Mouse (Mus musculus) lung, embryonic 15.5 days (tissue): ENCODE results near the gene Frmd5. TPM values are rescaled to one million over a fixed set of nuclear protein-coding genes. Genes with fewer than 3 reads are reported as not detected.

ENCODE experiments used
- ATAC-seq: fragments of 200-750 bp; cut with Nextera tagmentation; 2 replicates; pipeline ENCODE4 v1.8.0; 2017; ENCODE audit warnings: moderate number of reproducible peaks, borderline replicate concordance; ENCODE audit not compliant: low FRiP score, low TSS enrichment; ENCODE audit errors: extremely low read depth
- H3K27ac ChIP-seq: fragments of 300-500 bp; sonication (generic); 2 replicates; pipeline ENCODE4 v1.5.1; 2015; ENCODE audit warnings: moderate library complexity, mild to moderate bottlenecking, inconsistent platforms
- H3K27me3 ChIP-seq: fragments of 300-500 bp; sonication (generic); 2 replicates; pipeline ENCODE4 v1.6.1; 2015; ENCODE audit warnings: inconsistent platforms
- H3K36me3 ChIP-seq: fragments of 300-500 bp; sonication (generic); 2 replicates; pipeline ENCODE4 v1.6.1; 2015; ENCODE audit warnings: inconsistent platforms
- H3K4me1 ChIP-seq: fragments of 300-500 bp; sonication (generic); 2 replicates; pipeline ENCODE4 v1.6.1; 2015; ENCODE audit warnings: inconsistent platforms
- H3K4me2 ChIP-seq: fragments of 300-500 bp; sonication (generic); 2 replicates; pipeline ENCODE4 v1.6.1; 2015; ENCODE audit warnings: inconsistent platforms, mild to moderate bottlenecking, moderate library complexity
- H3K4me3 ChIP-seq: fragments of 300-500 bp; sonication (generic); 2 replicates; pipeline ENCODE4 v1.5.1; 2015; ENCODE audit warnings: mild to moderate bottlenecking, inconsistent platforms
- H3K9ac ChIP-seq: fragments of 300-500 bp; sonication (generic); 2 replicates; pipeline ENCODE4 v1.6.1; 2015; ENCODE audit warnings: inconsistent platforms
- H3K9me3 ChIP-seq: fragments of 300-500 bp; sonication (generic); 2 replicates; pipeline ENCODE4 v1.6.1; 2016; ENCODE audit warnings: inconsistent platforms
- WGBS: fragments of 180-500 bp; shearing (Covaris S2); methylation state at CpG from one replicate; pipeline ENCODE4 v1.1.7; 2015; 5-methylcytosine and 5-hydroxymethylcytosine counted together
- polyA plus RNA-seq: library from polyadenylated mRNA; unstranded; fragments of >200 nt; fragmentation: Nextera tagmentation; extraction: Ambion mirVana; gene quantifications from 2 replicates; pipeline ENCODE4 v1.2.1, GENCODE M21; 2015

The Frmd5 gene
- 3.3 and 4.1 TPM in 2 replicates for polyA plus RNA-seq

DNA sequence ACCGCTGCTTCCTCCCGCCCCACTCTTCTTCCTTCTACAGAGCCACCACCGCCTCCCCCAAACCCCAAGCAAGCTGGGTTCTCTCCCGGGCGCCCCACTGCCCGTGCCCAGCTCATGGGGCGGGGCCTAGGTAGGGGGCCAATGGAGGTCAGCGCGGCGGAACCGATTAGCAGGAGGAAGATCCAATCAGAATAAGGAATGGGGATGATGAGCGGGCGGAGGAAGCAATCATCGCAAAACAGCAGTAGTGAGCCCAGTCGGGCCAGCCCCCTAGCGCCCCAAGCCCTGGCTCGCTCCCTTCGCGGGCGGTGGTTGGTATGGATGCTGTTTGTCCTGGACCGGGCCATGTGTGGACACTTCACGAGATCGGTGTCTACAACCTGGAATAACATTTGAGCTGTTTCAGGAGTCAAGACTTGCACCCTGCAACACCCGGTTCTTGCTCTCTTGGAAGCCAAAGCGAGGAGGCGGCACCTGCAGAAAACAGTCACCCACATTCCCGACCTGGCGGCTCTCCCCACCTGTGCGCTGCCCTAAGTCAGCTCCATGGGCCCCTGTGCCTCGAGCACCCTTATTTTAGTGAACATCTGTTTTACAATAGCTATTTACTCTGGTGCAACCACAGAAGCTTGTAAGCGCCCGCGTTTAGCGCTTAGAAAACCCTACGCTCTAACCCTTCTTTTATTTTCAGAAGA is at the start of gene Frmd5:
TSS of gene Frmd5 (minus strand) at position 129 of the 695 bp plus-strand sequence.
- H3K27me3 ChIP-seq = peaks cover 46% of the 10 kb centered on the region
- peak; percentile 96 for ATAC-seq
- WGBS = under 1% methylated on average over 35 of the region's 35 CpGs

GRCm38 (mm10) chr2:121853974-121854373 is 47.1 kb upstream of the Frmd5 start:
- WGBS = 54% methylated on average over 3 of the region's 3 CpGs
- no peaks in the 10 kb centered on the region for H3K36me3 ChIP-seq
- no peak for ATAC-seq

More for the DNA sequence above, at the start of gene Frmd5:
- Histone ChIP-seq H3K4me1 (peaks cover 12% of the 10 kb centered on the region), H3K9me3 (no peaks in the 10 kb centered on the region), H3K27ac (peak within 1 kb of the TSS; percentile 61), H3K36me3 (no peaks in the 10 kb centered on the region), H3K4me2 (peak within 1 kb of the TSS; percentile 93), H3K9ac (peak within 1 kb of the TSS; percentile 42), H3K4me3 (peak within 1 kb of the TSS; percentile 66)

GRCm38 (mm10) chr2:121852045-121852444 is 45.2 kb upstream of the Frmd5 start:
- H3K27ac ChIP-seq = no peak overlapping the region
- no peaks in the 10 kb centered on the region for H3K4me1 ChIP-seq
- H3K27me3 ChIP-seq = no peaks in the 10 kb centered on the region
- no peak overlapping the region for H3K9ac ChIP-seq
- WGBS = 27% methylated on average over 2 of the region's 2 CpGs
- no peaks in the 10 kb centered on the region for H3K36me3 ChIP-seq
- no peak overlapping the region for H3K4me3 ChIP-seq
- no peak for ATAC-seq
- no peak overlapping the region for H3K4me2 ChIP-seq
- no peaks in the 10 kb centered on the region for H3K9me3 ChIP-seq

More at GRCm38 (mm10) chr2:121853974-121854373, 47.1 kb upstream of the Frmd5 start:
- no peak overlapping the region for H3K27ac ChIP-seq
- H3K4me3 ChIP-seq = no peak overlapping the region
- no peak overlapping the region for H3K9ac ChIP-seq
- no peaks in the 10 kb centered on the region for H3K9me3 ChIP-seq
- H3K4me1 ChIP-seq = no peaks in the 10 kb centered on the region
- H3K27me3 ChIP-seq = no peaks in the 10 kb centered on the region
- no peak overlapping the region for H3K4me2 ChIP-seq

DNA sequence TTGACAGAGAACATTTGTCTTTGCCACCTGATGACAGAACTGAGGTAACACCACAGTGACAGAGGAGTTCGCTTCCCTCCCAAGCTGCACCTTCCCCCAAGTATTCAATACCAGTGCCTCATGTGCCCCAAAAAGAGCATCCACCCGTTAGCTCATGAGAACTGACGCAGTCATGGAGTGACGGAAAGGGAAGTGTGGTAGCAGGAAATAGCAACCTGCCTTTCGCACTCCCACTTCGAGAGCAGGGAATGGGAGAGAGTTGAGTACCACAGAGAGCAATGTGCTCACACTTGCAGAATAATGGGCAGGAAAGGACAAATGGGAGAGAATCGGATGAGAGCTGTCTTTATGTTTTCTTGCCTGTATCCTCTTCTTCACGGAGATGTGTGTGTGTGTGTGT is 39.2 kb upstream of the Frmd5 start:
- Histone ChIP-seq H3K27ac (no peak overlapping the region), H3K4me3 (no peak overlapping the region), H3K4me1 (no peaks in the 10 kb centered on the region), H3K9ac (no peak overlapping the region), H3K9me3 (no peaks in the 10 kb centered on the region), H3K4me2 (no peak overlapping the region), H3K36me3 (no peaks in the 10 kb centered on the region), H3K27me3 (no peaks in the 10 kb centered on the region)
- 52% methylated on average over 8 of the region's 8 CpGs for WGBS
- no peak for ATAC-seq

DNA sequence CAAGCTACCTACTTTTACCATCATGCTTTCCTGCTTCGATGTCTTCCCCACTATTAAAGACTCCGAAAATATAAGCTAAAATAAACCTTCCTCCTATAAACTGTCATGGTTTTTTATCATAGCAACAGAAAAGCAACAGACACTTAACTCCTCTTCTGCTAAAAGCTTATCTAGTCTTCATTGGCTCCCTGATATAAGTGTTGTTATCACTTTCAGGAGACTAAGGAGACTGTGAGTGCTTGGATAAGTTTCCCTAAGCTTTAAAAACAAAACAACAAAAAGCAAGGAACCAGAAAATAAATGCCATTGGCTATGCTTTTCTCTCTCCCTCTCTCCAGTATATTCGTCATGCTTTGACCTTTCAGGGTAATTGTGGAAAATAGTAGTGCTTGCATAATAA is 35.4 kb upstream of the Frmd5 start:
- Histone ChIP-seq H3K4me2 (no peak overlapping the region), H3K4me1 (no peaks in the 10 kb centered on the region), H3K9me3 (no peaks in the 10 kb centered on the region), H3K27ac (no peak overlapping the region), H3K4me3 (no peak overlapping the region), H3K27me3 (no peaks in the 10 kb centered on the region), H3K9ac (no peak overlapping the region), H3K36me3 (no peaks in the 10 kb centered on the region)
- 65% methylated on average over 3 of the region's 3 CpGs for WGBS
- no peak for ATAC-seq

- H3K9me3 ChIP-seq = no peaks in the 10 kb centered on the region
- no peaks in the 10 kb centered on the region for H3K27me3 ChIP-seq
- H3K9ac ChIP-seq = no peak overlapping the region
- no peaks in the 10 kb centered on the region for H3K4me1 ChIP-seq
- H3K36me3 ChIP-seq = no peaks in the 10 kb centered on the region
- H3K4me2 ChIP-seq = no peak overlapping the region
- H3K4me3 ChIP-seq = no peak overlapping the region
- H3K27ac ChIP-seq = no peak overlapping the region
- ATAC-seq = no peak
- 82% methylated on average over 3 of the region's 3 CpGs for WGBS
Measured at GRCm38 (mm10) chr2:121841453-121841852, 34.6 kb upstream of the Frmd5 start.

DNA sequence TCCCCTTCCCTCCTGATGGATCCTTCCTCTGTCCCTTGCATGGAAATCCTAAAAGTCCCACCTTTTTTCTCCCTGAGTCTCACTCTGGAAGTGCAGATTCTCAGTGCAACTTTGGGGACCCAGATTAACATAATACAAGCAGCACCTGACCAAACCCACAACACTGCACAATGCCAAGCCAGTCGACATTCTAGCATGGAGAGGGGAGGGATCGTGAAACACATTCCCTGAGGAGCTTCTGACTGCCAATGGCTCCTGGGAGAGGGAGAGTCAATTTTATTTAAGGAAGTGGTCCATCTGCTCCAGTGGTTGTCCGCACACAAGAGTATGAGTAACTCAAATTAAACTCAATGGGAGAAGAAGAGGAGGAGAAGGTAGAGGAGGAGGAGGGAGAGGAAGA is 28.0 kb upstream of the Frmd5 start:
- Histone ChIP-seq H3K4me3 (no peak overlapping the region), H3K4me2 (no peak overlapping the region), H3K9ac (no peak overlapping the region), H3K9me3 (no peaks in the 10 kb centered on the region), H3K27ac (no peak overlapping the region), H3K27me3 (no peaks in the 10 kb centered on the region), H3K36me3 (no peaks in the 10 kb centered on the region), H3K4me1 (no peaks in the 10 kb centered on the region)
- 25% methylated on average over 3 of the region's 3 CpGs for WGBS
- no peak for ATAC-seq

- no peaks in the 10 kb centered on the region for H3K4me1 ChIP-seq
- no peak overlapping the region for H3K9ac ChIP-seq
- no peaks in the 10 kb centered on the region for H3K36me3 ChIP-seq
- H3K4me3 ChIP-seq = no peak overlapping the region
- no peaks in the 10 kb centered on the region for H3K9me3 ChIP-seq
- no peak for ATAC-seq
- H3K27me3 ChIP-seq = no peaks in the 10 kb centered on the region
- no peak overlapping the region for H3K27ac ChIP-seq
- 5% methylated on average over 5 of the region's 5 CpGs for WGBS
- H3K4me2 ChIP-seq = no peak overlapping the region
Measured at GRCm38 (mm10) chr2:121832484-121832894, 25.6 kb upstream of the Frmd5 start.

DNA sequence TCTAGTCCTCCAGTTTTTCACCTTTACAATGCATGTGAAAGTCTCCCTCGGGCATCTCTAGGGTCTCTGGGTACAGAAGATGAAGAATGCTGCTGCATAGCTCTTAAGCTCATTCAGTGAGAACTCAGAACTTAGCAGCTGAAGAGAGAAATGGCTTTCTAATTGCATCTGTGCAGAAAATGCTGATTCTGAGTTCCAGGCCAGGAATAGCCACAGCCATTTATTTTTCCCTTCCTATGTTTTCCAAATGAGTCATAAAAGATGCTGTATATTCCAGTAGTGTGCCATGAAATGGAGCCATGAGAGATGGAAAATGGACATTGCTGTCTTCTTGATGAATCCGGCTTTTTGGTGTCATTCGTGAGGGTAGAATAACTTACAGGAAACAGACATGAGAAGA is 21.5 kb upstream of the Frmd5 start:
- WGBS = 76% methylated on average over 3 of the region's 3 CpGs
- Histone ChIP-seq H3K4me1 (0 out of 2 replicates have a peak, but pooled peaks cover 4% of the 10 kb centered on the region), H3K9ac (no peak overlapping the region), H3K9me3 (no peaks in the 10 kb centered on the region), H3K4me3 (no peak overlapping the region), H3K27ac (no peak overlapping the region), H3K36me3 (no peaks in the 10 kb centered on the region), H3K4me2 (no peak overlapping the region), H3K27me3 (no peaks in the 10 kb centered on the region)
- ATAC-seq = no peak

GRCm38 (mm10) chr2:121826189-121826588 is 19.3 kb upstream of the Frmd5 start:
- WGBS = 35% methylated on average over 2 of the region's 2 CpGs
- Histone ChIP-seq H3K4me1 (0 out of 2 replicates have a peak, but pooled peaks cover 4% of the 10 kb centered on the region), H3K27me3 (no peaks in the 10 kb centered on the region), H3K27ac (0 out of 2 replicates have a peak overlapping the region, but pooled peaks have one; percentile 1), H3K9ac (no peak overlapping the region), H3K4me2 (no peak overlapping the region), H3K9me3 (no peaks in the 10 kb centered on the region), H3K36me3 (no peaks in the 10 kb centered on the region), H3K4me3 (no peak overlapping the region)
- ATAC-seq = no peak; the same call in 1 of the 2 replicates

- Histone ChIP-seq H3K27ac (no peak overlapping the region), H3K4me1 (0 out of 2 replicates have a peak, but pooled peaks cover 4% of the 10 kb centered on the region), H3K36me3 (no peaks in the 10 kb centered on the region), H3K9me3 (no peaks in the 10 kb centered on the region), H3K9ac (no peak overlapping the region), H3K27me3 (no peaks in the 10 kb centered on the region), H3K4me2 (no peak overlapping the region), H3K4me3 (no peak overlapping the region)
- 52% methylated on average over 5 of the region's 5 CpGs for WGBS
- ATAC-seq = no peak
Measured at GRCm38 (mm10) chr2:121824653-121825052, 17.8 kb upstream of the Frmd5 start.

GRCm38 (mm10) chr2:121821787-121822186 is 14.9 kb upstream of the Frmd5 start:
- H3K4me3 ChIP-seq = no peak overlapping the region
- H3K4me1 ChIP-seq = 0 out of 2 replicates have a peak, but pooled peaks cover 4% of the 10 kb centered on the region
- H3K9ac ChIP-seq = no peak overlapping the region
- no peak for ATAC-seq
- H3K27ac ChIP-seq = no peak overlapping the region
- H3K4me2 ChIP-seq = no peak overlapping the region
- no peaks in the 10 kb centered on the region for H3K36me3 ChIP-seq
- H3K9me3 ChIP-seq = no peaks in the 10 kb centered on the region
- no peaks in the 10 kb centered on the region for H3K27me3 ChIP-seq
- WGBS = 81% methylated on average over 7 of the region's 7 CpGs
